Mouse (Mus musculus) regulatory T cell (primary cell): Measurements from ENCODE around the gene Lzts2.

Experiments used
- in situ Hi-C: fragments of 300-600 bp; cut with MboI, MseI; formaldehyde crosslinking; loops from one replicate; pipeline ENCODE4 v1.15.1; 2025; ENCODE audit warnings: high pct_unique_total_duplicates

Gene Lzts2

DNA sequence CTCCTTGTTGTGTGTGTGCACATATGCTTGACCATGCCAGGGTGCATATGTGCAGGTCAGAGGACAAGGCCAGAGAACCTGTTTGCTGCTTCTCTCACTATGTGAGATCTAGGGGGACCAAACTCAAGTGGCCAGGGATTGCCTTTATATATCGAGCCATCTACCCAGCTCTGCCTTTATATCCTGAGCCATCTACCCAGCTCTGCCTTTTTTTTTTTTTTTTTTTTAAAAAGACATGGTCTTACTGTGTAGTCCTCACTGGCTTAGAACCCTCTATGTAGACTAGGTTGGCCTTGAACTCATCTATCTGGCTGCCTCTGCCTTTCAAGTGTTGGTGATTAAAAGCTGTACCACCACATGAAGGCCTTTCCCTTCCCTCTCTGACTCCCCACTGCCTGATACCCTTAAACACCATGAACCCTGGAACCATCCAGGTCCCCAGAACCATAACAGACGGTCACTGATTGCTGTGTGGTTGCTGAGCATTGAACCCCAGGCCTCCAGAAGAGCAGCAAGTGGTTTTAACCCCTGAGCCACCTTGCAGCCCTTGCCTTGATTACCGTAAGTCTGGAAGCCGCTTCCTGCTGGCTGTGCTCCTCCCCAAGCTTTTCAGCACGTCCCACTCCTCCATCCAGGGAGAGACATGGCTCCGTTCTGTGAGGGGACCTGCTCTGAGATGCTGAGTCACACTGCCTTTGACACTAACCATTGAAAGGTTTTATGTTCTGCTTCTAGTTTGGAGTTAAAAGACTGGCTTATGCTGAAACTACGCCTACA is 10.3 kb upstream of the Lzts2 start:
- in situ Hi-C loops, result no loop called here

DNA sequence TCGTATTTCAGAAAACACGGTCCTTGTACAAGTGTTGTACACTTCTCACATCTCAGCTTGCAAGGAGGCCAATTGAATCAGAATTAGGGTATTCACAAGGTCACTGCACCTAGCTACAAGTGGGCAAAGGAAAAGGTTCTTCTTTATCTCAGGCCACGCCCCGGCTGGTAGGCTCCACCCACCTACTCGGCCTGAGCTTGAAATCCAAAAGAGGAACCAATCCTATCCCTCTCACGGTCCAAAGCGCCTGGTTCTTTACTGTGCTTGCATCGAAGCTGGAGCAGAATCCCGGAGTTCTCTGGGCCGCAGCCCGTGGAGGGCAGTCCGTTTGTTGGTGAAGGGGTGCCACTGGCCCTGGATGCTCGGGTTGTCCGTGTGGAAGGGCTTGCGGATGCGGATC is 8.8 kb upstream of the Lzts2 start, which contains the start of gene Twnk:
Gene Twnk, plus strand, starts transcription at position 220 of the 400 bp plus-strand sequence.
- in situ Hi-C loops, result loop anchor here (5.0 kb wide), 1 partner anchor 73 kb away; the partner anchor contains the start of gene Slf2

DNA sequence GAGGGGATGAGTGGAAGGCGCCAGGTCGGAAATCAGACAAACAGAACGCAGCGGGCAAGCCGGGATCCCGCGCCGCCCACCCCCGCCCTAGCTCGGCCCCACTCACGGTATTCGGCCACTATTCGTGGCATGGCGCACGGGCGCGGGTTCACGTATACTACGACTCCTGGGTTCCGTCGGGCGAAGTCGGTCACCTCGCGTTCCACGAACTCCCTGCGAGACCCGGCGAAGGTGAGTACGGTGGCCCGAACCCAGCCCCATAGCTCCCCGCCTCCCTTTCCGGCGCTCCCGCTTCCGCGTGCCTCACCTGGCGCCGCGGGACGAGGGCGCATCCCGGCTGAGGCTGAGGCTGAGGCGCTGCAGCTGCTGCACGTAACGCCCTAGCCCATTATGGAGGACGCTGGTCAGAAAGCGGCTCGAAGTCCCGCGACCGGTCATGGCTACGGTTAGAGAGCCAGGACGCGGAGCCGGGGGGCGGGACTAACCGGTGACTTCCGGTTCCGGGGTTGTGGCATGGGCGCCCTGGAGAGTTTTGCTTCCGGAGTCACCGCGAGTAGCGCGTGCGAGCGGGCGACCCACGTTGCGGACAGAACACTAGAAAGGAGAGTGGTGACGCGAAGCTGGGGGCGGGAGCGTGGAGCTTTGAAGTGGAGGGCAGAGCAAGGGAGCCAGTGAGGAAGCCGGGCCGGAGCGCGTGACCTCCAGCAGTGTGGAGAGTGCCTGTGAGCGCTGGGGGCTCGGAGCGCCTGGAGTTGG is 8.1 kb upstream of the Lzts2 start, which contains the start of gene Mrpl43:
Gene Mrpl43, minus strand, starts transcription at position 486 of the 756 bp plus-strand sequence.
- in situ Hi-C loops, result loop anchor here (5.0 kb wide), 1 partner anchor 74 kb away; the partner anchor contains the start of gene Slf2

DNA sequence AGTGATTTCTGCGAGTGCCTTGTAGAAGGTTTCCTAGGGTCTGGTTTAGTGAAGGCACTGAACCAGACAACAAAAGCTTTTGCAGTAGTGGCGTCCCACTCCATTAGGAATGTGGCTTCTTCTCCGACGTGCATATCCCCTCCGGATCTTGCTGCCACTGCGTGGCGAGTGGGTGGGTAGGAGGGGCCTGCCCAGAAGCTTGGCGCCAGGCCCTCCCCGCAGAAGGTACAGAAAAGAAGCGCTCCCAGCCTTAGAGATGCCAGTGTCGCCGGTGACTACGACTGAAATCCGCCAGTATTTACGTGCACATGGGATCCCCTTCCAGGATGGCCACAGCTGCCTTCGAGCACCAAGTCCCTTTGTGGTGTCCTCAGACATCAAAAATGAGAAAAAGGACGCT is 7.2 kb upstream of the Lzts2 start:
- in situ Hi-C loops, result loop anchor here (5.0 kb wide), 1 partner anchor 75 kb away; the partner anchor contains the start of gene Slf2

DNA sequence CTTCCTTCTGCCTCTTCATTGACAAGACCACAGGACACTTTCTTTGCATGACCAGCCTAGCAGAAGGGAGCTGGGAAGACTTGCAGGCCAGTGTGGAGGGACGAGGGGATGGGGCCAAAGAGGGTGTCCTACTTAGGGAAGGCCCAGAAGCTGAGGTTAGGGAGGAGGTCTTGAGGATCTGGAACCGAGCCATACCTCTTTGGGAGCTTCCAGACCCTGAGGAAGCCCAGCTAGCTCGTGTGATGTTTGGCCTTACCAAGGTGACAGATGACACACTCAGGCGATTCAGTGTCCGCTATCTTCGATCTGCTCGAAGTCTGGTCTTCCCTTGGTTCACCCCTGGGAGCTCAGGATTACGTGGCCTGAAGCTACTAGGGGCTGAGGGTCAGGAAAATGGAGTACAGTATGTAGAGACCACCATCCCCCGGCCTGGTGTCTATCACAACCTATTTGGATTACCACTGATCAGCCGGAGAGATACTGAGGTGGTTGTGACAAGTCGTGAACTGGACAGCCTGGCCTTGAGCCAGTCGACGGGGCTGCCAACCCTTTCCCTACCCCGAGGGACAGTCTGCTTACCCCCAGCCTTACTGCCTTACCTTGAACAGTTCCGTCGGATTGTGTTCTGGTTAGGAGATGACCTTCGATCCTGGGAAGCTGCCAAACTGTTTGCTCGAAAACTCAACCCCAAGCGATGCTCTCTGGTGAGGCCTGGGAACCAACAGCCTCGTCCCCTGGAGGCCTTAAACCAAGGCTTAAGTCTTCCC is 6.6 kb upstream of the Lzts2 start:
- in situ Hi-C loops, result loop anchor here (5.0 kb wide), 1 partner anchor 75 kb away; the partner anchor contains the start of gene Slf2

DNA sequence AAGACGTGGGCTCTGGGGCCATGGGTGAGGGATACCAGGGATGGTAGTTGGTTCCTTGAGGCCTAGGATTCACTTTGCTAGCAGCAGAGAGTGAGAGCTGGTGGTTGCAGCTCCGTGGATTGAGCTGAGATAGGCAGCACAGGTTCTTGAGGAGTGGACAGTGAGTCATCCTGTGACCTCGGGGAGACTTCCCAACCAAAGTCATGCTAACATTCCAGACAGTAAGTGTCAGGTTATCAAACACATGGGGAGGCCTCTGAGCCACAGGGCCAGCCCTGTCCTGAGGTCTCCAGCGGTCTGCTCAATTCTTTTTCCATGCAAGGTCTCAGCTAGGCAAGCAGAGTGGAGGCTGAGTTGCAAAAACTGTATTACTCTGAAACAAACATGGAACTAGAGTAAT is 3.6 kb upstream of the Lzts2 start:
- in situ Hi-C loops, result no loop called here

DNA sequence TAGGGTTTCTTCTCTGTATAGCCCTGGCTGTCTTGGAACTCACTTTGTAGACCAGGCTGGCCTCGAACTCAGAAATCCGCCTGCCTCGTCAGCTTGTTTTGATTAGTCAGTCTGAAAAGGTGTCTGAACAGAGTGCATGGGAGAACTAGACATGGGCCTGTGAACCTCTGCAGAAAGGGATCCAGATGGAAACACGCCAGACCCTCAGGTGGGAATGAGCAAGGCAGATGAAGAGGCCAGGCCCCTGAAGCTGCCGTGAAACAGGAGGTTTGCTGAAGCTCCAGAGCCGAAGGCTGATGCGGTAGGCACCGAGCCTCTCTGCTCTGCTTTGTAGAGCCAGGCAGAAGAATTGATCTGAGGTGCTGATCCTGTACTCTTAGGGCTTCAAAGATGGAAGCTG is 2.0 kb upstream of the Lzts2 start:
- in situ Hi-C loops, result no loop called here

DNA sequence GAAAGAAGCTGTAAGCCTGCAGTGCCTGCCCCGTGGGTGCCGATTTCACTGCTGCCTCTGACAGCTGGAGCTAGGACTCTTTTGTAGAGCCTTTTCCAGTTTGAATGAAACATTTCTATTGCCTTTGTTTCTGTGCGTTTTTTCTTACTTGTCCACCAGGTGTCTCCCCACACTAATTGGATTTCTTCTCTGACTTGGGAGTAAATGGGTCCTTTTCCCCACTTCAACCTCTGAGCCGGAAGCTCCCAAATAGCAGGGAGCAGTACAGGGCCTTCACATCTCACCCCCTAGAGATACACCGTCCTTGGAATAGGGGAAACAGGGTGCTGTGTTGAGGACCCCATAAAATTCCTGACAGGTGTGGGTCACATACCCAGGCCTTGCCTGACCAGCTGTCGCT is 1.6 kb upstream of the Lzts2 start:
- in situ Hi-C loops, result no loop called here

DNA sequence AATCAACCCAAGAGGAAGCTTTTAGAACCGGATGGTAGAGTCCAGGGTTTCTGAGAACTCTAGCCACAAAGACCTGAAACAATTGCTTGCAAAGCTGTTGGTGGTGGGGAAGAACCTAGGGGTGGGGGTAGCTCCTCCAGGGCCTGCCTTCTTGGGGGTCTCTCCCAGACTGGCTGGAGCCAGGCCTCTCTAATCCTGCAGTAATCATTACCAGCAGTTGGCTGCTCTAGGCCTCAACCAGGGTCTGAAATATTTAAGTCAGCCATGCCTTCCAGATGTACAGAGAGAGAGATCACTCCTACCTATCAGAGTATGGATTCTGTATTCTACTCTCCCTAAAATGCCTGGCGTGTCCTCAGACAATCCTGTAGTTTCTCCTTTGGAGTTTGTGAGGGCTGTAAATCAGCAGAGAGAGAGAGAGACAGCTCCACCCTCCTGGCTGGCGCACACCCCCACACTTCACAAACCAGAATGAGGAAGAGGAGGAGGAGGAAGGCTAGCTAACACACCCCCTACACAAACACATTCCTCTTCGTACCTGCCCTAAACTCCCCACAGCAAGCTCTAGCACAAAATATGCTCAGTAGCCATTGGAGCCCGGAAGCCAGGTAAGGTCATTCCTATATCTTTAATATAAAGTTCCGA is 511 bp upstream of the Lzts2 start:
- in situ Hi-C loops, result no loop called here

DNA sequence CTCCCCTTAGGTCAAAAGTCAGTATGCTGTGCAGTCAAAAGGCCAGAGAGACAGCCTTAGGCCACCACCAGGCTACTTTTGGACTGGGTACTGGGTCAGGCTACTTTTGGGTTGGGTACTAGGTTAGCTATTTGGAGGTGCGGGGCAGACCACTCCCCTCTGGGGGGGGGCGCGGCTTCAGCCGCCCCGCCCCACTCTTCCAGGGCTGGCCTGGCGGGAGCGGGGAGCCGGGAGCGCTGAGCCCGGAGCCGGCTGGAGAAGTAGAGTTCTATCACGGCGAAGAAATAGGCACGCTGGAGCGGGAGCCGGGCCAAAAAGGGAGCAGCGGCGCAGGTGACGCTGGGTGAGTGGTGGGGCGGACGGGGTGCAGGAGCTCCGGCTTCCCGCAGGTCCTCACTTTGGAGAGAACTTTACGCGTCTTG is 778 bp downstream of the Lzts2 start:
- in situ Hi-C loops, result no loop called here

DNA sequence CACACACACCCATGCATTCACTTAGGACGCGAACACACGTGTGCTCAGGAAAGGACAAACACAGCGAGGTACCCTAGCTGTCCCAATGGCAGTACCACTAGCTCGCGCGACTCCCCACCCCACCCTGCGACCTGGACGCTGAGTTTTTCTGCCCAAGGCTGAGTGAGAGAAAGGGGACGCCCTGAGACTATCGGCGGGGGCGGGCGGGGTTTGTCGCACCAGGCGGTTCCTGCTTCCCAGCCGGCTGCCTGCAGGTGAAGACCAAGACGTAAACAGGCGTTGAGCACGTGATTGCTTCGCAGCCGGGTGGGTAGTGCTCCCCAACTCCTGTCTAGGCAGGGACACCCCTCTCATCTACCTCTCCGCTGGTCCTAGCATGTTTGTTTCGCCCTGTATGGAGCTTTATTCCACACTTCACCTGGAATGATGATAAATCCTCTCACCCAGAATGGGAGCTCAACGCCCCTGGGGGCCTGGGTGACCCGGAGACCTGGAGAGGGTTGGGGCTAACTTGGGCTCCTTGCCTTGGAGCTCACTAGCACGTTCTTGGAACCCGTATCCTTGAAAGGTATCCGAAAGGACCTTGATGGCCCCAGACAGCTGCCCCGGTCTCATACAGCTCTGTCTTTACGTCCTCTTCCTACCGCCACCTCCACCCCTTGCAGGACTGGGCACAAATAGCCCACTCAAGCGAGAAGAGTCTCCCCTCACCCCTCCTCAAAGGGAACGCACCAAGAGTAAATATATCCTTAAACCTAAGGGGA is 1.5 kb downstream of the Lzts2 start:
- in situ Hi-C loops, result no loop called here

DNA sequence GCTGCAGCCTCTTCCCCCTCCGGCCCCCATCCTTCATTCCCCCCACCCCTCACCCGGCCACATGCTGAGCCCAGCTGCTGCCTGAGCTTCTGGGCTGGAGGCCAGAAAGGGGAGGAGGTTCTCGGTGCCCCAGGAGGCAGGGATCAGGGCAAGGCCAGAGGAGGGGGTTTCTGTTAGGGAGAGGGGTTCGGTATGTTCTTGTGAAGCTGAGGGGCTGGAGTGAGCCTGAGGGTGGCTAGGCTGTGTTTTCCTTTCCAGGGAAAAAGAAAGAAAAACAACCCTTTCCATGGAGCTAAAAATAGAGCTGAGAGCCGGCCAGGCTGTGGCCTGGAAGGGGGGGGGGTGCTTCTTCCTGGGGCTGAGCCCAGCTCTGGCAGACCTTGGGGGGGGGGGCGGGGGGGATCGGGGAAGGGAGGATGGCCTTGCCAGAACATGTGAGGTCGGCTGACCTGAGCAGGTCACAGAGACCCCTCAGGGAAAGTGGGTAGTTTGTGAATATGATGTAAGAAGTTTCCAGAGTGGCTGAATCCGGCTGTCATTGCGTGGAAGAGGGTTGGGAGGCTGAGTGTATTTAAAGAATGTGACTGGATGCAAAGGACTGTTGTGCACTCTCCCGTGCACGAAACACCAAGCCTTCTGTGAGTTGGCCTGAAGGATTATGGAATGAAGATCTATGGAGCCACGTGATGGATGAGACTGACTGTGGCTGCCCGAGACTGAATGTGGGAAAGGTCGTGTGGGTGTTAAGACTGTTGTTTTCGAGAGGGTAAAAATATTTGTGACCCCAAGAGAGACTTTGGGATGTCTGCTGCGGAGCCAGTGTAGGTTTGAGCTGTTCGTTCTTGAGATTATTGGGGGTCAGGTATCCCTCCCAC is 2.4 kb downstream of the Lzts2 start:
- in situ Hi-C loops, result no loop called here

DNA sequence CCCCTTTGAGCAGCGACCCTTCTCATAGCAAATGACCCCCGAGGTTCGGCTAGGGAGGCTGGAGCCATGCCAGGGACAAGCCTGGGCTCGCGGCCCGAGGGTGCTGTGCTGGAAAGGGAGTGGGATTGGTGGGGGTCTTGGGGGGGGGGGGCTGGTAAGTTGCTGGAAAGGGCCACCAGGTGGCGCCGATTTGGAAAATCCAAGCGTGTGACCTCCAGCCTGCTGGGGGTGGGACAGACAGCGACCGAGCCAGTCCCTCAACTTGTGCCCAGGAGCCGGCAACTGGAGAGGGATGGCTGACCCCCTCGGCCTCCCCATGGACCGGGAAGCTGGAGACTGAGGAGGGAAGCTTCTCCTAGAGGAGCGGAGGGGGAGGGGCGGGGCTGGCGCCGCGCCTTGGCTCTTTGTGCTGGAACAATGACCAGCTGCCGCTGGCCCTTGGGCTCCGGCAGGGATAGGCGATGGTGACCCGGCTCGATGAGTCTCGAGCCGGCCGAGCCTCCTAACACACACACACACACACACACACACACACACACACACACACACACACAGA is 3.1 kb downstream of the Lzts2 start:
- in situ Hi-C loops, result no loop called here

DNA sequence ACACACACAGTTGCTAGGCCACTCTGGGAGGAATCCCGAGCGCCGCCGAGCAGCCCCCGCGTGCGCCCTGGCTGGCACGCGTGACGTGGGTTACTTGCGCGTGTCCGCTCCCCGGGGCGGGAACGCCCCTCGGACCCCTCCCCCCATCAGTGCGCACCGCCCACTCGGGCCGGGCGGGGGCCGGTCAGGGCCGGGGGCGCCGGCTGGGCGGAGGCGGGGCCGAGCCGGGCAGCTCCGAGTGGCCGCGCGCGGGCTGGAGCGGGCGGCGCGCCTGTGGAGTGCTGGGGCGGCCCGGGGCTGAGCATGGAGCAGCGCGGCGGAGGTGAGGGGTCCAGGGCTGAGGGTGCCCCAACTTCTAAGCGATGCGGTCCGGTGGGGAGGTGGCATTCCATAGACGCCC is 3.7 kb downstream of the Lzts2 start:
- in situ Hi-C loops, result no loop called here

DNA sequence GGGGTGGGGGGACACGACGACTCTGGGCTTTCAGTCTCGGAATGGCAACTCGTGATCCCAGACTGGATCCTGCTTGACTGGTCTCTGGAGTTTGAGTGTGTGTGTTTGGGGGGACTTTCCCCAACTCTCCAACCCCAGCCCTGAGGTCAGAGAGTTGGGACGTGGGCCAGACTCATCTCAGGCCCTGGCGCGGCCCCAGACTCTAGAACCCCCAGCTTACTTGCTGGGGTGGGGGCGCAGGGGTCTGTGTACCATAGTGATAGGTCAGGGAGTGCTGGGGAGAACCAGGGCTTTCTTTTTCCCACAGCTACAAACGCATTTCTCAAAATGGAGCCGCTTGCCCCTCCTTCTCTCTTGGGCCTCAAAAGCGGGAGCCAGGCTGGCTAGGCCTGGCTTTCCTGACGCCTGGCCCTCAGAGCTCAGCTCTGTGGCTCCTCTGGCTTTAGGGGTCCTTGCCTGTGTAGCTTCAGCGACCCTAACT is 4.2 kb downstream of the Lzts2 start:
- in situ Hi-C loops, result no loop called here

DNA sequence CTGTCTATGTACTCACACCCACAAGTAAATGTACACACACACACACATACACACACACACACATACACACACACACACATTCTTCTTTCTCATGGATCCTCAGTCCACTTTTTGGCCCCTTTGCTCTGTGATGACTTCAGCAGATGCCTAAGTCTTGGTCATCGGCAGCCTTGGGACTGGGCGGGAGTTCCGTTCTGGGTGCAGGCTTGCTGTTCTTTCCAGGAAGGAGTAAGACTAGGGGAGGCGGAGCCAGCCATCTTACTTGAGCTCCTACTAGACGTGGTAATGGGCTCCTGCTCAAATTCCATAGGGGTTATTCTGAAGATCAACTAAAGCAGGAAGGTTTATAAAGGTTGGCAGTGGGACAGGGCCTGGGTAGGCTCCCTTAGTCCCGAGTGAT is 6.1 kb downstream of the Lzts2 start:
- in situ Hi-C loops, result no loop called here

DNA sequence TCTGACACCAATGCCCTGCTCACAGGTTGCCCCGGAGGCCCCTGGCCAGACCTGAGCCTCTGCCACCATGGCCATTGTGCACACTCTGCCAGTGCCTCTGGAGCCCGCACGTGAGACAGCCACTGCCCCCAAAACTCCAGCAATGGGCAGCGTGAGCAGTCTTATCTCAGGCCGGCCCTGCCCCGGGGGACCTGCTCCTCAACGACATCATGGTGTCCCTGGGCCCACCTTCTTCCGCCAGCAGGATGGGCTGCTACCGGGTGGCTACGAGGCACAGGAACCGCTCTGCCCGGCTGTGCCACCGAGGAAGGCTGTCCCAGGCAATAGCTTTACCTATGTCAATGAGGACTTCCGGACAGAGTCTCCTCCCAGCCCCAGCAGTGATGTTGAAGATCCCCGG is 7.1 kb downstream of the Lzts2 start:
- in situ Hi-C loops, result no loop called here

DNA sequence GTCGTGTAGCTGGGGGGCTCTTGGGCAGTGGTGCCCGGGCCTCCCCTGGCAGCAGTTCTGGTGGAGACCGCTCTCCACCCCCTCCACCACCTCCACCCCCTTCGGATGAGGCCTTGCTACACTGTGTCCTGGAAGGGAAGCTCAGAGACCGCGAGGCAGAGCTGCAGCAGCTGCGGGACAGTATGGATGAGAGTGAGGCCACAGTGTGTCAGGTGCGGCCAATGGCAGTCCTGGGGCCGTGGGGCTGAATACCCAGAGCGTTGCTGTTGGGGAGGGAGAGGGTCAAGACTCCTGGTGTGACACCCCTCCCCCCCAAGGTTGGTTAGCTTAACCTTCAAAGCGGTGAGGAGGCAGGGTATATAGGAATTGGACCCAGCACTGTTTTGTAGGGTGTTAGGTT is 9.8 kb downstream of the Lzts2 start:
- in situ Hi-C loops, result no loop called here

DNA sequence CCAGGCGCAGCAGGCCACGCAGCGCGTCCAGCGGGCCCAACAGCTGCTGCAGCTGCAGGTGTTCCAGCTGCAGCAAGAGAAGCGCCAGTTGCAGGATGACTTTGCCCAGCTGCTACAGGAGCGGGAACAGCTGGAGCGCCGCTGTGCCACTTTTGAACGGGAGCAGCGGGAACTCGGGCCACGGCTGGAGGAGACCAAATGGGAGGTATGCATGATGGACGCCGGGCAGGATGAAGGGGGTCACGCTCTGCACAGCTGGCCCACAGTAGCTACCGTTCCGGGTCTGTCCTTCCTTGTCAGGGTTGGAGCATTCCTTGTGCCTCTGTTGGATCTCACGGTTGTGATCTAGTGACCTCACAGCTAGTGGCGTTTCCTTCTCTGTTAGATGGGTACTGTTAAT is 10.6 kb downstream of the Lzts2 start:
- in situ Hi-C loops, result no loop called here
